Mouse (Mus musculus) ES-Bruce4 (cell line): ENCODE measurements around the gene Cit. TPM values are rescaled to one million over a fixed set of nuclear protein-coding genes. Genes with fewer than 3 reads are reported as not detected.

Source experiments
- H3K27ac ChIP-seq: 2 replicates; pipeline ENCODE4 v1.5.1; 2012; ENCODE audit warnings: low read length, inconsistent platforms; ENCODE audit not compliant: insufficient read depth
- H3K27me3 ChIP-seq: 2 replicates; pipeline ENCODE4 v1.6.1; 2012; ENCODE audit warnings: mild to moderate bottlenecking, low read length, inconsistent platforms; ENCODE audit not compliant: control insufficient read depth, poor library complexity, insufficient read depth, severe bottlenecking
- H3K36me3 ChIP-seq: 2 replicates; pipeline ENCODE4 v1.6.1; 2012; ENCODE audit warnings: inconsistent platforms, mild to moderate bottlenecking, low read length, moderate library complexity; ENCODE audit not compliant: control insufficient read depth, poor library complexity, insufficient read depth, severe bottlenecking
- H3K4me1 ChIP-seq: one replicate; pipeline ENCODE4 v1.8.1; 2011; ENCODE audit warnings: low read length; ENCODE audit not compliant: control insufficient read depth, insufficient read depth
- H3K4me3 ChIP-seq: 2 replicates; pipeline ENCODE4 v1.5.1; 2011; ENCODE audit warnings: low read depth, mild to moderate bottlenecking, low read length
- H3K9ac ChIP-seq: 2 replicates; pipeline ENCODE4 v1.6.1; 2012; ENCODE audit warnings: low read depth, mild to moderate bottlenecking, inconsistent platforms; ENCODE audit not compliant: poor library complexity, severe bottlenecking
- H3K9me3 ChIP-seq: replicated peaks from 2 replicates; pipeline ENCODE4 v1.6.1; 2012; ENCODE audit warnings: mild to moderate bottlenecking, low read length, inconsistent platforms; ENCODE audit not compliant: control insufficient read depth, poor library complexity, insufficient read depth, severe bottlenecking
- CTCF ChIP-seq: IDR thresholded peaks from one replicate; pipeline ENCODE4 v1.8.1; 2011; ENCODE audit warnings: low read depth, low read length
- EP300 ChIP-seq: IDR thresholded peaks from 2 replicates; pipeline ENCODE4 v1.6.1; 2011; ENCODE audit warnings: low read depth, low read length; ENCODE audit not compliant: insufficient read depth
- POLR2A ChIP-seq: IDR thresholded peaks from one replicate; pipeline ENCODE4 v1.8.1; 2011; ENCODE audit warnings: low read length; ENCODE audit not compliant: insufficient read depth
- polyA plus RNA-seq: library from polyadenylated mRNA; stranded (reverse); fragments of >200 nt; gene quantifications from 2 replicates; pipeline ENCODE4 v1.2.4, GENCODE M21; 2011; ENCODE audit warnings: low read depth; ENCODE audit not compliant: missing spikeins, insufficient read depth, insufficient read length

The Cit gene
- polyA plus RNA-seq, 1 experiment, result 67.1 TPM

- Histone ChIP-seq H3K4me3 (no peak overlapping the region), H3K4me1 (peaks cover 2% of the 10 kb centered on the region), H3K27ac (no peak overlapping the region), H3K9ac (no peak overlapping the region), H3K9me3 (no peaks in the 10 kb centered on the region), H3K27me3 (no peaks in the 10 kb centered on the region), H3K36me3 (peaks cover 19% of the 10 kb centered on the region)
- TF ChIP-seq EP300, result no peak
- TF ChIP-seq CTCF, result no peak
- TF ChIP-seq POLR2A, result no peak
These were observed 4.3 kb downstream of the Cit start for GRCm38 (mm10) chr5:115849263-115849829.

DNA sequence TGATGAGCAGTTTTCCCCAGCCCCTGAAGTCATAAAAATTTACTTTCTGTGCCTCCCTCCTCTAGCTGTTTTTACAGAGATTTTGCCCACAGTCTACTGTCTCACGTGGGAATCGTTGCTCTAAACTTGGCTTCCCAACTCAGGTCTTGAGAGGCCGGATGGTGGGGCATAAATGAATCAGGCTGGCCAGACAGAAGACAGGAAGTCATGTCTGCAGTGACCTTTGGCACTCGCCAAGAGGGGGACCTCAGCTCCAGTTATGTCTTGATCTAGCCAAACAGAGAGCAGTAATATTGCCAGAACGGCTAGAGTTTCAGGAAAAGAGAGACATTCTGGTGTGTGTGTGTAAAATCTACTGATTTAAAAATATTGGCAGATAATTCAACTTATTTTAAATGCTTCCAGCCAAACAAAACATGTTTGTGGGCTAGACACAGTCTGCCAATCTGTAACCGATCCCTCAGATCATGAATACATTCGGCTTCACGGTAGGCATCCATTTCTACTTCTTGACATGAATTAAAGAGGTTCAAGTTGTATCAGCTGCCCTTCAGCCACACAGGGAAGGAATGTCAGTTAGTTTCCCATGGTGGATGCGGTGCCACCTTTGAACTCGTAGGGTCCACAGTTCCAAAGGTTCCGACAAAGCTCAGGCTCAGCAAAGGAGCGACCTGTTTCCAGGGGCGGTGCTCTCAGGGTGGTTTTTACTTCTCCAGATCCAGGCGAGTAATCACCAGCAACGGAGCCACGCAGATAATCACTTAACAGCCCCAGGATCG, 5.4 kb downstream of the Cit start:
- Histone ChIP-seq H3K36me3 (peaks cover 23% of the 10 kb centered on the region), H3K4me1 (peaks cover 2% of the 10 kb centered on the region), H3K27ac (no peak overlapping the region), H3K4me3 (no peak overlapping the region), H3K9me3 (no peaks in the 10 kb centered on the region), H3K9ac (no peak overlapping the region), H3K27me3 (no peaks in the 10 kb centered on the region)
- TF ChIP-seq POLR2A (no peak), CTCF (no peak), EP300 (no peak)

GRCm38 (mm10) chr5:115851029-115851365, 5.9 kb downstream of the Cit start:
- no peaks in the 10 kb centered on the region for H3K27me3 ChIP-seq
- H3K4me3 ChIP-seq, result no peak overlapping the region
- H3K36me3 ChIP-seq, result peaks cover 26% of the 10 kb centered on the region
- H3K9me3 ChIP-seq, result no peaks in the 10 kb centered on the region
- TF ChIP-seq EP300 (no peak), CTCF (no peak), POLR2A (no peak)
- H3K9ac ChIP-seq, result no peak overlapping the region
- no peak overlapping the region for H3K27ac ChIP-seq
- peaks cover 2% of the 10 kb centered on the region for H3K4me1 ChIP-seq

DNA sequence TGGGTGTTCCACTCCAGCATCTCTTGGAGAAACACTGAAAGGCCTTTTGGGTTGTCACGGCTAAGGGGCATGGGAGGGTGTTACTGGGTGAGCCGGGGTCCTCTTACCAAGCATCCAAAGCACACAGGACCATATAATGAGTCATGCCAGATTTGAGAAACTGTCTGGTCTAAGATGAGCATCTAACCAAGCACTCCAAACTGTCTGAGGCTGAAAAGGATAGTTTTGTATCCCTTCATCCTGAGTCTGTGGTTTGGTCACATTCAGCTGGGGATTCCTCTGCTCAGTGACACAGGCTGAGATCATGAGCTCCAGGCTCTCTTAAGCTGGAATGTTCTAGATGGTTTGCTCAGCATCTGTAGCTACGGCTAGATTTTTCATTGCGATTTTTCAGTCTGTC, 7.4 kb downstream of the Cit start:
- no peak for TF ChIP-seq CTCF
- TF ChIP-seq EP300, result no peak
- TF ChIP-seq POLR2A, result no peak
- Histone ChIP-seq H3K36me3 (peaks cover 26% of the 10 kb centered on the region), H3K9me3 (no peaks in the 10 kb centered on the region), H3K9ac (no peak overlapping the region), H3K27me3 (no peaks in the 10 kb centered on the region), H3K4me3 (no peak overlapping the region), H3K27ac (no peak overlapping the region), H3K4me1 (no peaks in the 10 kb centered on the region)

- H3K27ac ChIP-seq, result no peak overlapping the region
- H3K36me3 ChIP-seq, result peaks cover 26% of the 10 kb centered on the region
- peaks cover 2% of the 10 kb centered on the region for H3K4me1 ChIP-seq
- no peak overlapping the region for H3K9ac ChIP-seq
- TF ChIP-seq POLR2A, result no peak
- TF ChIP-seq EP300, result no peak
- TF ChIP-seq CTCF, result no peak
- peak overlapping the region; percentile 54 for H3K4me3 ChIP-seq
- no peaks in the 10 kb centered on the region for H3K27me3 ChIP-seq
- H3K9me3 ChIP-seq, result no peaks in the 10 kb centered on the region
These were observed 8.6 kb downstream of the Cit start for GRCm38 (mm10) chr5:115853691-115854090.

GRCm38 (mm10) chr5:115854370-115854769, 9.3 kb downstream of the Cit start:
- Histone ChIP-seq H3K27me3 (no peaks in the 10 kb centered on the region), H3K9ac (peak overlapping the region; percentile 11; the same call in 1 of the 2 replicates), H3K4me1 (peaks cover 2% of the 10 kb centered on the region), H3K9me3 (no peaks in the 10 kb centered on the region), H3K36me3 (peaks cover 32% of the 10 kb centered on the region), H3K4me3 (peak overlapping the region; percentile 54), H3K27ac (no peak overlapping the region)
- TF ChIP-seq EP300 (no peak), CTCF (no peak), POLR2A (no peak)
